Mouse (Mus musculus) MEL (cell line): ENCODE measurements at regions not wholly inside any gene's neighbourhood (a gene's known extent, or its start where the extent isn't known, plus 50 kb on each side); places are given as distances from the start of the nearest gene placed in this dataset.

Experiments used
- DNase-seq: peaks from one replicate; pipeline ENCODE4 v3.0.0; 2011; ENCODE audit warnings: low read depth, low spot score
- H3K27ac ChIP-seq: 2 replicates; pipeline ENCODE4 v1.5.1; 2012; ENCODE audit warnings: low read depth, mild to moderate bottlenecking, control low read depth, low read length, moderate library complexity; ENCODE audit not compliant: control insufficient read depth
- H3K27me3 ChIP-seq, 2 experiments: fragments of 150-350 bp in 1 of 2; sonication (generic) in 1 of 2; 2 replicates each; pipeline ENCODE4 v1.6.1; 2012; ENCODE audit warnings: low read length in 2 of 2, mild to moderate bottlenecking in 2 of 2, improper control_type of control experiment in 1 of 2, moderate library complexity in 1 of 2; ENCODE audit not compliant: insufficient read depth in 2 of 2, control insufficient read depth in 1 of 2
- H3K36me3 ChIP-seq, 2 experiments: 2 replicates each; pipeline ENCODE4 v1.6.1; 2012 to 2014; ENCODE audit warnings: low read length in 2 of 2, improper control_type of control experiment in 1 of 2, inconsistent platforms in 1 of 2, mild to moderate bottlenecking in 1 of 2; ENCODE audit not compliant: insufficient read depth in 2 of 2, control insufficient read depth in 1 of 2
- H3K4me1 ChIP-seq, 2 experiments: fragments of 150-350 bp in 1 of 2; sonication (generic) in 1 of 2; 2 replicates each; pipeline ENCODE4 v1.6.1; 2012; ENCODE audit warnings: low read length in 2 of 2, improper control_type of control experiment in 1 of 2, mild to moderate bottlenecking in 1 of 2; ENCODE audit not compliant: insufficient read depth in 2 of 2, control insufficient read depth in 1 of 2
- H3K4me3 ChIP-seq, 2 experiments: fragments of 150-350 bp in 1 of 2; sonication (generic) in 1 of 2; 2 replicates each; pipeline ENCODE4 v1.5.1; 2012; ENCODE audit warnings: low read depth in 2 of 2, low read length in 2 of 2, mild to moderate bottlenecking in 2 of 2, moderate library complexity in 2 of 2, control low read depth in 1 of 2, improper control_type of control experiment in 1 of 2; ENCODE audit not compliant: control insufficient read depth in 1 of 2, insufficient read depth in 1 of 2
- H3K79me2 ChIP-seq: 2 replicates; pipeline ENCODE4 v1.6.1; 2012; ENCODE audit warnings: mild to moderate bottlenecking, low read length, moderate library complexity; ENCODE audit not compliant: control insufficient read depth, poor library complexity, insufficient read depth
- H3K9ac ChIP-seq: 2 replicates; pipeline ENCODE4 v1.6.1; 2012; ENCODE audit warnings: low read depth, mild to moderate bottlenecking, control low read depth, low read length, moderate library complexity; ENCODE audit not compliant: control insufficient read depth, poor library complexity, severe bottlenecking
- H3K9me3 ChIP-seq: fragments of 150-350 bp; sonication (generic); replicated peaks from 2 replicates; pipeline ENCODE4 v1.6.1; 2012; ENCODE audit warnings: mild to moderate bottlenecking, low read length, improper control_type of control experiment, moderate library complexity; ENCODE audit not compliant: insufficient read depth
- BHLHE40 ChIP-seq: IDR thresholded peaks from 2 replicates; pipeline ENCODE4 v1.6.1; 2012; ENCODE audit warnings: low read depth, mild to moderate bottlenecking, inconsistent platforms, low read length, improper control_type of control experiment, borderline replicate concordance
- CHD2 ChIP-seq: IDR thresholded peaks from 2 replicates; pipeline ENCODE4 v1.6.1; 2011; ENCODE audit warnings: low read length, improper control_type of control experiment
- ELF1 ChIP-seq: IDR thresholded peaks from 2 replicates; pipeline ENCODE4 v1.6.1; 2014; ENCODE audit warnings: low read depth, mild to moderate bottlenecking, inconsistent platforms, low read length, improper control_type of control experiment, moderate library complexity
- GATA1 ChIP-seq: IDR thresholded peaks from 2 replicates; pipeline ENCODE4 v1.6.1; 2011; ENCODE audit warnings: low read depth, low read length, improper control_type of control experiment
- JUND ChIP-seq: IDR thresholded peaks from 2 replicates; pipeline ENCODE4 v1.6.1; 2011; ENCODE audit warnings: low read depth, mild to moderate bottlenecking, improper control_type of control experiment, low read length
- MAFK ChIP-seq: IDR thresholded peaks from 2 replicates; pipeline ENCODE4 v1.6.1; 2011; ENCODE audit warnings: low read depth, mild to moderate bottlenecking, low read length, improper control_type of control experiment, borderline replicate concordance
- MAZ ChIP-seq: IDR thresholded peaks from 2 replicates; pipeline ENCODE4 v1.6.1; 2012; ENCODE audit warnings: low read depth, mild to moderate bottlenecking, inconsistent platforms, low read length, improper control_type of control experiment
- MEF2A ChIP-seq: IDR thresholded peaks from 2 replicates; pipeline ENCODE4 v1.6.1; 2014; ENCODE audit warnings: low read depth, mild to moderate bottlenecking, inconsistent platforms, low read length, improper control_type of control experiment; ENCODE audit not compliant: poor library complexity, insufficient replicate concordance, severe bottlenecking; ENCODE audit errors: extremely low read depth
- POLR2AphosphoS5 ChIP-seq: IDR thresholded peaks from 2 replicates; pipeline ENCODE4 v1.6.1; 2012; ENCODE audit warnings: low read depth, borderline replicate concordance, mild to moderate bottlenecking, inconsistent platforms, low read length, moderate library complexity, mixed read lengths
- RCOR1 ChIP-seq: IDR thresholded peaks from 2 replicates; pipeline ENCODE4 v1.6.1; 2012; ENCODE audit warnings: low read depth, mild to moderate bottlenecking, inconsistent platforms, low read length, improper control_type of control experiment
- TAL1 ChIP-seq: IDR thresholded peaks from 2 replicates; pipeline ENCODE4 v1.6.1; 2012; ENCODE audit warnings: mild to moderate bottlenecking, inconsistent platforms, low read length, moderate library complexity, mixed read lengths
- TBP ChIP-seq: IDR thresholded peaks from 2 replicates; pipeline ENCODE4 v1.8.0; 2011; ENCODE audit warnings: low read depth, low read length, improper control_type of control experiment
- UBTF ChIP-seq: IDR thresholded peaks from 2 replicates; pipeline ENCODE4 v1.6.1; 2012; ENCODE audit warnings: low read depth, mild to moderate bottlenecking, inconsistent platforms, low read length, improper control_type of control experiment, moderate library complexity, borderline replicate concordance; ENCODE audit not compliant: insufficient read depth
- USF1 ChIP-seq: IDR thresholded peaks from 2 replicates; pipeline ENCODE4 v1.6.1; 2014; ENCODE audit warnings: low read depth, mild to moderate bottlenecking, inconsistent platforms, low read length, improper control_type of control experiment, moderate library complexity
- ZKSCAN1 ChIP-seq: IDR thresholded peaks from 2 replicates; pipeline ENCODE4 v1.6.1; 2012; ENCODE audit warnings: low read depth, mild to moderate bottlenecking, inconsistent platforms, low read length, improper control_type of control experiment, moderate library complexity

DNA sequence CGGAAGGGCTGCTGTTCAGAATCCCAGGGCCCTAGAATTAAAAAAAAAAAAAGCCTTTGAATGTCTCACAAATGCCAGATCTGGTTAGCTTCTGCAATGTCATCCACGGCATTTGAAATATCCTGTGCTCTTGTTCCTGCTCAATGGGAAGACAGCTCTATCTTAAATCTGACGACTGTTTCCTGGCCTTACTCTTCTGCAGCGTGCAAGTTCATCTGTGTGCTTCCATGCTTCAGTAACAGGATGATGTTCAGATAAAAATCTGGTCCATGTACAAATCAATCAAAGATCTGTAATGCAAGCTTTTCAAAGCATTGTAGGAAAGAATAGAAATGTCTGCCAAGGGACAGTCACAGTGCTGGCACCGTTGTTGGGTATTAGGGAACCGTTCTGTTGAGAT, 738.4 kb downstream of the 4930447A16Rik start:
- no peaks in the 10 kb centered on the region for H3K36me3 ChIP-seq
- no peak overlapping the region for H3K9ac ChIP-seq

DNA sequence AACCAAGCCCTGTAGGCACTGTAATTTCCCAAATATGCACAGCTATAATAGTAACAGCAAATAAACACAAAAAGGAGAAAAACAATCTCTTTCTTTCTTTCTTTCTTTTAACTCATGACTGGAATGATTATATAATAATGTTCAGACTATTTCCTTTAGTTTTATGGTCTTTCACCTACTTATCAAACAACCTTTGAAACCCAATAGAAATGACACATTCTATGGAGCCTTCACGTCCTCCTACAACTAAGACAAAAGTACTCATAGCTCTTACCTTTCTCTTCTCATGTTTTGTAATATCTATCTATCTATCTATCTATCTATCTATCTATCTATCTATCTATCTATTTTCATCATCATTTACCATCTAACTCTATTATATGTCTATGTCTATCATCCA, 739.5 kb downstream of the 4930447A16Rik start:
- Histone ChIP-seq H3K79me2 (no peaks in the 10 kb centered on the region), H3K27me3 (peaks cover 0 to 3% of the 10 kb centered on the region in 2 experiments; a peak in 1 of 4 replicates), H3K4me1 (no peaks in the 10 kb centered on the region)
- no peak for DNase-seq
- no peak for TF ChIP-seq MAZ
- no peak for TF ChIP-seq ELF1
- TF ChIP-seq GATA1, result no peak
- no peak for TF ChIP-seq RCOR1
- no peak for TF ChIP-seq BHLHE40
- TF ChIP-seq MAFK, result no peak
- TF ChIP-seq JUND, result no peak
- TF ChIP-seq, all 39 proteins: peak for 0
- Histone ChIP-seq H3K9ac (no peak overlapping the region), H3K27ac (no peak overlapping the region), H3K4me3 (no peak overlapping the region), H3K36me3 (no peaks in the 10 kb centered on the region), H3K9me3 (no peaks in the 10 kb centered on the region)

More for the DNA sequence above, 738.4 kb downstream of the 4930447A16Rik start:
- no peak for DNase-seq
- Histone ChIP-seq H3K79me2 (no peaks in the 10 kb centered on the region), H3K9me3 (no peaks in the 10 kb centered on the region), H3K4me1 (no peaks in the 10 kb centered on the region), H3K4me3 (no peak overlapping the region), H3K27ac (no peak overlapping the region), H3K27me3 (peaks cover 0 to 3% of the 10 kb centered on the region in 2 experiments; a peak in 1 of 4 replicates)
- no peak for TF ChIP-seq POLR2AphosphoS5
- no peak for TF ChIP-seq MAFK
- TF ChIP-seq USF1, result no peak
- TF ChIP-seq ELF1, result no peak
- TF ChIP-seq ZKSCAN1, result no peak
- no peak for TF ChIP-seq TAL1
- no peak for TF ChIP-seq GATA1
- no peak for TF ChIP-seq CHD2
- no peak for TF ChIP-seq UBTF
- TF ChIP-seq TBP, result no peak
- TF ChIP-seq MEF2A, result no peak
